Mouse (Mus musculus): Measurements from ENCODE around the gene Olfr66. TPM values are rescaled to one million over a fixed set of nuclear protein-coding genes. Genes with fewer than 3 reads are reported as not detected.

Olfr66 gene
- polyA plus RNA-seq, 1 experiment = not detected

DNA sequence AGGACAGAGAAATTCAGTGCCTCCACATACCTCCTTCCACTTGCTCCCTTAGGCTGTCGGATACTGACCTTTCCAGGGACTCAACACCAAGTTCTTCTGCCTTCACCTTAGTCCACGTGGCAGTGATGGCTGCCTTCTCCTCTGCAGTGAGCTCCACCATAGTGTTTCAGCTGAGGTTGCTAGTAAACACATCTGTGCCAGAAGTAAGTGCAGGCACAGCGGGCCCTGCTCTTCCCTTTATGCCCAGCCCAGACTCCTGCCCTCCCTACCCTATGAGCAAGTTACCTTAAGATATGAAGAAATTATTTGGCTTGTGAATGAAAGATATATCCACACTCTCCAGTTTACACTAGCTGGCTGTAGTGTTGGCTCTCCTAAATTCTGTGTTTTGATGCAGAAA is 45.8 kb downstream of the Olfr66 start, which contains the start of gene Hbb-bh2:
TSS of gene Hbb-bh2 (minus strand) at position 253 of the 400 bp plus-strand sequence.
- TF ChIP-seq CTCF (IDR thresholded peaks at IDR 0.05; ENCODE audit: low read depth, low read length) (no peak), POLR2A (IDR thresholded peaks at IDR 0.05; ENCODE audit: borderline replicate concordance, low read depth, low read length) (no peak)
- no peak within 1 kb of the TSS for H3K27ac ChIP-seq (ENCODE audit: insufficient read depth, low read depth, low read length)

More for the DNA sequence above, 45.8 kb downstream of the Olfr66 start, which contains the start of gene Hbb-bh2:
- Histone ChIP-seq H3K4me3 (ENCODE audit: insufficient read depth, low read length) (no peak within 1 kb of the TSS), H3K4me1 (ENCODE audit: control insufficient read depth, insufficient read depth, low read length) (no peaks in the 10 kb centered on the region)

Other genes with a start within 250 kb of the Olfr66 start
- not detected in 2 replicates for gene Olfr622, start 243.6 kb downstream of the Olfr66 start, polyA plus RNA-seq (2012; ENCODE audit: insufficient read depth, insufficient read length, missing spikeins)
- gene Olfr623, start 222.6 kb downstream of the Olfr66 start, polyA plus RNA-seq (2012; ENCODE audit: insufficient read depth, insufficient read length, missing spikeins) = not detected in 2 replicates
- gene Olfr624, start 215.1 kb downstream of the Olfr66 start, polyA plus RNA-seq (2012; ENCODE audit: insufficient read depth, insufficient read length, missing spikeins) = not detected in 2 replicates
- gene Olfr625-ps1, start 203.5 kb downstream of the Olfr66 start, polyA plus RNA-seq (2012; ENCODE audit: insufficient read depth, insufficient read length, missing spikeins) = not detected in 2 replicates
- not detected in 2 replicates for gene Olfr243, start 171.6 kb downstream of the Olfr66 start, polyA plus RNA-seq (2012; ENCODE audit: insufficient read depth, insufficient read length, missing spikeins)
- not detected in 2 replicates for gene Olfr628, start 155.9 kb downstream of the Olfr66 start, polyA plus RNA-seq (2012; ENCODE audit: insufficient read depth, insufficient read length, missing spikeins)
- gene Olfr629, start 141.3 kb downstream of the Olfr66 start, polyA plus RNA-seq (2012; ENCODE audit: insufficient read depth, insufficient read length, missing spikeins) = not detected in 2 replicates
- not detected in 2 replicates for gene Olfr630, start 128.9 kb downstream of the Olfr66 start, polyA plus RNA-seq (2012; ENCODE audit: insufficient read depth, insufficient read length, missing spikeins)
- gene Olfr69, start 114.7 kb downstream of the Olfr66 start, polyA plus RNA-seq (2012; ENCODE audit: insufficient read depth, insufficient read length, missing spikeins) = not detected in 2 replicates
- not detected in 2 replicates for gene Olfr68, start 106.6 kb downstream of the Olfr66 start, polyA plus RNA-seq (2012; ENCODE audit: insufficient read depth, insufficient read length, missing spikeins)
- not detected in 2 replicates for gene Olfr67, start 94.4 kb downstream of the Olfr66 start, polyA plus RNA-seq (2012; ENCODE audit: insufficient read depth, insufficient read length, missing spikeins)
- gene Hbb-bt, start 72.3 kb downstream of the Olfr66 start, polyA plus RNA-seq (2012; ENCODE audit: insufficient read depth, insufficient read length, missing spikeins) = not detected in 2 replicates
- not detected in 2 replicates for gene Hbb-bs, start 58.2 kb downstream of the Olfr66 start, polyA plus RNA-seq (2012; ENCODE audit: insufficient read depth, insufficient read length, missing spikeins)
- not detected in 2 replicates for gene Hbb-bh2, start 45.7 kb downstream of the Olfr66 start, polyA plus RNA-seq (2012; ENCODE audit: insufficient read depth, insufficient read length, missing spikeins)
- gene Hbb-bh1, start 43.1 kb downstream of the Olfr66 start, polyA plus RNA-seq (2012; ENCODE audit: insufficient read depth, insufficient read length, missing spikeins) = not detected in 2 replicates
- not detected in 2 replicates for gene Hbb-y, start 33.0 kb downstream of the Olfr66 start, polyA plus RNA-seq (2012; ENCODE audit: insufficient read depth, insufficient read length, missing spikeins)
- not detected in 2 replicates for gene Olfr64, start 8.2 kb upstream of the Olfr66 start, polyA plus RNA-seq (2012; ENCODE audit: insufficient read depth, insufficient read length, missing spikeins)
- gene Olfr65, start 17.2 kb upstream of the Olfr66 start, polyA plus RNA-seq (2012; ENCODE audit: insufficient read depth, insufficient read length, missing spikeins) = not detected in 2 replicates
- not detected in 2 replicates for gene Olfr631, start 42.6 kb upstream of the Olfr66 start, polyA plus RNA-seq (2012; ENCODE audit: insufficient read depth, insufficient read length, missing spikeins)
- gene Olfr632, start 48.1 kb upstream of the Olfr66 start, polyA plus RNA-seq (2012; ENCODE audit: insufficient read depth, insufficient read length, missing spikeins) = not detected in 2 replicates
- not detected in 2 replicates for gene Olfr633, start 58.2 kb upstream of the Olfr66 start, polyA plus RNA-seq (2012; ENCODE audit: insufficient read depth, insufficient read length, missing spikeins)
- 0.13 TPM in 1 of 2 replicates, not detected in the other for gene Olfr635, start 84.9 kb upstream of the Olfr66 start, polyA plus RNA-seq (2012; ENCODE audit: insufficient read depth, insufficient read length, missing spikeins)
- gene Olfr638, start 112.5 kb upstream of the Olfr66 start, polyA plus RNA-seq (2012; ENCODE audit: insufficient read depth, insufficient read length, missing spikeins) = not detected in 2 replicates
- gene Olfr639, start 131.1 kb upstream of the Olfr66 start, polyA plus RNA-seq (2012; ENCODE audit: insufficient read depth, insufficient read length, missing spikeins) = 0.12 TPM in 1 of 2 replicates, not detected in the other
- not detected in 2 replicates for gene Olfr640, start 139.3 kb upstream of the Olfr66 start, polyA plus RNA-seq (2012; ENCODE audit: insufficient read depth, insufficient read length, missing spikeins)
- gene Olfr641, start 149.2 kb upstream of the Olfr66 start, polyA plus RNA-seq (2012; ENCODE audit: insufficient read depth, insufficient read length, missing spikeins) = not detected in 2 replicates
- 0.17 TPM in 1 of 2 replicates, not detected in the other for gene Olfr642, start 166.4 kb upstream of the Olfr66 start, polyA plus RNA-seq (2012; ENCODE audit: insufficient read depth, insufficient read length, missing spikeins)
- gene 4930516K23Rik, start 175.2 kb upstream of the Olfr66 start, polyA plus RNA-seq (2012; ENCODE audit: insufficient read depth, insufficient read length, missing spikeins) = not detected in 2 replicates
- gene Olfr644, start 185.6 kb upstream of the Olfr66 start, polyA plus RNA-seq (2012; ENCODE audit: insufficient read depth, insufficient read length, missing spikeins) = not detected in 2 replicates
- gene Olfr645, start 199.2 kb upstream of the Olfr66 start, polyA plus RNA-seq (2012; ENCODE audit: insufficient read depth, insufficient read length, missing spikeins) = not detected in 2 replicates
- gene Olfr646, start 218.6 kb upstream of the Olfr66 start, polyA plus RNA-seq (2012; ENCODE audit: insufficient read depth, insufficient read length, missing spikeins) = not detected in 2 replicates
- gene Ubqln5, start 243.6 kb upstream of the Olfr66 start, polyA plus RNA-seq (2012; ENCODE audit: insufficient read depth, insufficient read length, missing spikeins) = not detected in 2 replicates